Mouse (Mus musculus) embryonic facial prominence, embryonic 11.5 days (tissue): ENCODE data around the gene Trex2. TPM values are rescaled to one million over a fixed set of nuclear protein-coding genes. Genes with fewer than 3 reads are reported as not detected.

Source experiments
- ATAC-seq: fragments of 200-750 bp; cut with Nextera tagmentation; replicated peaks from 2 replicates; pipeline ENCODE4 v1.8.0; 2017; ENCODE audit warnings: low read depth; ENCODE audit not compliant: insufficient number of reproducible peaks, low FRiP score, low TSS enrichment
- DNase-seq: peaks from one replicate; pipeline ENCODE4 v3.0.0-alpha.2; 2015; ENCODE audit warnings: low spot score
- H3K27ac ChIP-seq: fragments of 300-500 bp; sonication (generic); replicated peaks from 2 replicates; pipeline ENCODE4 v1.5.1; 2014; ENCODE audit warnings: mild to moderate bottlenecking, low read depth, low read length, control low read depth
- H3K27me3 ChIP-seq: fragments of 300-500 bp; sonication (generic); 2 replicates; pipeline ENCODE4 v1.6.1; 2014; ENCODE audit warnings: mild to moderate bottlenecking, low read length, moderate library complexity, mixed read lengths; ENCODE audit not compliant: control insufficient read depth, insufficient read depth
- H3K36me3 ChIP-seq: fragments of 300-500 bp; sonication (generic); replicated peaks from 2 replicates; pipeline ENCODE4 v1.6.1; 2014; ENCODE audit warnings: low read depth, mild to moderate bottlenecking, low read length, moderate library complexity, mixed read lengths; ENCODE audit not compliant: control insufficient read depth, insufficient read depth
- H3K4me1 ChIP-seq: fragments of 300-500 bp; sonication (generic); 2 replicates; pipeline ENCODE4 v1.6.1; 2014; ENCODE audit warnings: low read length, mixed read lengths; ENCODE audit not compliant: control insufficient read depth, insufficient read depth
- H3K4me2 ChIP-seq: fragments of 300-500 bp; sonication (generic); 2 replicates; pipeline ENCODE4 v1.6.1; 2014; ENCODE audit warnings: low read depth, mild to moderate bottlenecking, control low read depth, low read length, moderate library complexity
- H3K4me3 ChIP-seq: fragments of 300-500 bp; sonication (generic); 2 replicates; pipeline ENCODE4 v1.5.1; 2014; ENCODE audit warnings: low read depth, low read length, control low read depth
- H3K9ac ChIP-seq: fragments of 300-500 bp; sonication (generic); replicated peaks from 2 replicates; pipeline ENCODE4 v1.6.1; 2014; ENCODE audit warnings: mild to moderate bottlenecking, control low read depth, low read length
- H3K9me3 ChIP-seq: fragments of 300-500 bp; sonication (generic); replicated peaks from 2 replicates; pipeline ENCODE4 v1.6.1; 2016; ENCODE audit warnings: mild to moderate bottlenecking, low read length, inconsistent platforms, mixed read lengths; ENCODE audit not compliant: control insufficient read depth
- WGBS: fragments of 180-500 bp; shearing (Covaris S2); extraction: QIAGEN DNeasy Blood & Tissue Kit; methylation state at CpG from one replicate; pipeline ENCODE4 v1.1.7; 2014; 5-methylcytosine and 5-hydroxymethylcytosine counted together
- polyA plus RNA-seq: library from polyadenylated mRNA; unstranded; fragments of >200 nt; fragmentation: Nextera tagmentation; extraction: Ambion mirVana; gene quantifications from 2 replicates; pipeline ENCODE4 v1.2.1, GENCODE M21; 2014

Trex2 gene
- polyA plus RNA-seq = not detected in 2 replicates

- 77% methylated on average over 11 of the region's 11 CpGs for WGBS
- H3K27me3 ChIP-seq = no peaks in the 10 kb centered on the region
Observed at GRCm38 (mm10) chrX:73435252-73435651, at the start of gene Trex2. TSS of gene Trex2 (minus strand) at chrX:73435344.

GRCm38 (mm10) chrX:73484870-73485269, 49.7 kb upstream of the Trex2 start:
- no peaks in the 10 kb centered on the region for H3K27me3 ChIP-seq

More at GRCm38 (mm10) chrX:73435252-73435651, at the start of gene Trex2:
- H3K4me1 ChIP-seq = no peaks in the 10 kb centered on the region
- no peak within 1 kb of the TSS for H3K4me3 ChIP-seq
- no peaks in the 10 kb centered on the region for H3K9me3 ChIP-seq
- H3K27ac ChIP-seq = no peak within 1 kb of the TSS
- ATAC-seq (no peak), DNase-seq (no peak)
- no peaks in the 10 kb centered on the region for H3K36me3 ChIP-seq
- no peak within 1 kb of the TSS for H3K9ac ChIP-seq
- no peak within 1 kb of the TSS for H3K4me2 ChIP-seq

GRCm38 (mm10) chrX:73484076-73484475, 48.9 kb upstream of the Trex2 start:
- Histone ChIP-seq H3K9me3 (no peaks in the 10 kb centered on the region), H3K9ac (peak overlapping the region; percentile 57), H3K27ac (no peak overlapping the region), H3K4me1 (no peaks in the 10 kb centered on the region), H3K4me3 (peak overlapping the region; percentile 23), H3K36me3 (no peaks in the 10 kb centered on the region), H3K4me2 (peak overlapping the region; percentile 44), H3K27me3 (no peaks in the 10 kb centered on the region)
- ATAC-seq = no peak
- 58% methylated on average over 1 of the region's 1 CpGs for WGBS
- DNase-seq = no peak

More at GRCm38 (mm10) chrX:73484870-73485269, 49.7 kb upstream of the Trex2 start:
- Histone ChIP-seq H3K9me3 (no peaks in the 10 kb centered on the region), H3K9ac (no peak overlapping the region), H3K4me3 (no peak overlapping the region), H3K27ac (no peak overlapping the region), H3K4me2 (no peak overlapping the region; the same call in 1 of the 2 replicates), H3K36me3 (no peaks in the 10 kb centered on the region), H3K4me1 (no peaks in the 10 kb centered on the region)
- ATAC-seq = no peak
- DNase-seq = no peak
- whole genome bisulfite sequencing = 88% methylated on average over 4 of the region's 4 CpGs

DNA sequence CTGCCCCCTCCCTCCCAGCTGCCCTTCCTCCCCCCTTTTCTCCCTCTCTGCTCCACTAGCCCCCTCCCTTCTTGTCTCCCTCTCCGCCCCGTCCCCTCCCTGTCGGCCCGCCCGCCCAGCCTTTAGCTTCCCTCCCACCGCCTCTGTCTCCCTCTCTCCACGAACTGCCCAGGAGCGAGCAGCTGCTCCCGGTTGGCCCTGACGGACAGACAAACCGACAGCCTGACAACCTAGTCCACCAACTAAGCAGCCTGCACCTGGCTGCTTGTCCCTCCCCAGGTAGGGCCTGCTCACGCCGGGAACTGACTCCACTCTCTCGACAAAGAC, 48.3 kb upstream of the Trex2 start, which contains the start of gene Bgn:
TSS of gene Bgn (plus strand) at position 119 of the 327 bp plus-strand sequence.
- Histone ChIP-seq H3K36me3 (no peaks in the 10 kb centered on the region), H3K27me3 (no peaks in the 10 kb centered on the region), H3K27ac (0 out of 2 replicates have a peak within 1 kb of the TSS, but pooled peaks have one; percentile 8), H3K9ac (peak within 1 kb of the TSS; percentile 57), H3K4me3 (peak within 1 kb of the TSS; percentile 23), H3K9me3 (no peaks in the 10 kb centered on the region), H3K4me1 (no peaks in the 10 kb centered on the region), H3K4me2 (peak within 1 kb of the TSS; percentile 44)
- DNase-seq (peak; percentile 50), ATAC-seq (no peak)
- 32% methylated on average over 9 of the region's 14 CpGs for WGBS

GRCm38 (mm10) chrX:73482643-73483483, 47.7 kb upstream of the Trex2 start:
- no peak for DNase-seq
- H3K4me3 ChIP-seq = no peak overlapping the region
- 34% methylated on average over 3 of the region's 4 CpGs for WGBS
- ATAC-seq = no peak
- H3K9me3 ChIP-seq = no peaks in the 10 kb centered on the region
- H3K27me3 ChIP-seq = no peaks in the 10 kb centered on the region
- H3K9ac ChIP-seq = no peak overlapping the region
- peak overlapping the region; percentile 44; the same call in 1 of the 2 replicates for H3K4me2 ChIP-seq
- 0 out of 2 replicates have a peak overlapping the region, but pooled peaks have one; percentile 8 for H3K27ac ChIP-seq
- H3K4me1 ChIP-seq = no peaks in the 10 kb centered on the region
- H3K36me3 ChIP-seq = no peaks in the 10 kb centered on the region

DNA sequence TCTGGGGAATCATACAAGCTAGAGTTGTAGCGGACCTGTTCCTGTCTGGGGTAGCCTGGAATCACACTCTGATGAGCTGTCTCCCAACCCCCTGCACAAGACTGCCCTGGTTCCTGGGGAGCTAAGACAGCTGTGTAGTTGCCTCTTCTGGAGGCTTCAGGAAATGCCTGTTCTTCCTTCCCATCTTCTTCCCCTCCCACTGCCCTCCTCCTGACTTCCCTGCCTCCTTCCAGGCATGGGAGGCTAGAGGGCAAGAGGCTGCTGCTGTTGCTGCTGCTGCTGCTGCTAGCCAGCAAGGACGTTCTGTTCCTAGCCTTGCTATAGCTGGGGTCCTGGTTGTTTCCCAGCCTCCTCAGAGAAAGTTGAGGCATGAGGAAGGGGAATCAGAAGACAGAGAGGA, 45.2 kb upstream of the Trex2 start:
- ATAC-seq (no peak), DNase-seq (no peak)
- H3K9me3 ChIP-seq = no peaks in the 10 kb centered on the region
- no peak overlapping the region for H3K4me2 ChIP-seq
- no peaks in the 10 kb centered on the region for H3K4me1 ChIP-seq
- no peaks in the 10 kb centered on the region for H3K27me3 ChIP-seq
- no peak overlapping the region for H3K4me3 ChIP-seq
- 39% methylated on average over 2 of the region's 2 CpGs for WGBS
- H3K36me3 ChIP-seq = no peaks in the 10 kb centered on the region
- no peak overlapping the region for H3K27ac ChIP-seq
- H3K9ac ChIP-seq = no peak overlapping the region

- H3K4me1 ChIP-seq = no peaks in the 10 kb centered on the region
- no peak overlapping the region for H3K9ac ChIP-seq
- no peaks in the 10 kb centered on the region for H3K36me3 ChIP-seq
- H3K9me3 ChIP-seq = no peaks in the 10 kb centered on the region
- no peak overlapping the region for H3K4me3 ChIP-seq
- ATAC-seq (no peak), DNase-seq (no peak)
- no peaks in the 10 kb centered on the region for H3K27me3 ChIP-seq
- no peak overlapping the region for H3K4me2 ChIP-seq
- H3K27ac ChIP-seq = no peak overlapping the region
Observed at GRCm38 (mm10) chrX:73479656-73480055, 44.5 kb upstream of the Trex2 start.

GRCm38 (mm10) chrX:73477500-73477899, 42.4 kb upstream of the Trex2 start:
- Histone ChIP-seq H3K4me3 (no peak overlapping the region), H3K4me2 (no peak overlapping the region), H3K9ac (no peak overlapping the region), H3K27ac (no peak overlapping the region), H3K4me1 (no peaks in the 10 kb centered on the region), H3K36me3 (no peaks in the 10 kb centered on the region), H3K27me3 (no peaks in the 10 kb centered on the region), H3K9me3 (no peaks in the 10 kb centered on the region)
- no peak for ATAC-seq
- 81% methylated on average over 2 of the region's 2 CpGs for WGBS
- DNase-seq = no peak
